Comparison of ENCODE assay signal across 8 mouse cellular contexts in the genomic region with DNA sequence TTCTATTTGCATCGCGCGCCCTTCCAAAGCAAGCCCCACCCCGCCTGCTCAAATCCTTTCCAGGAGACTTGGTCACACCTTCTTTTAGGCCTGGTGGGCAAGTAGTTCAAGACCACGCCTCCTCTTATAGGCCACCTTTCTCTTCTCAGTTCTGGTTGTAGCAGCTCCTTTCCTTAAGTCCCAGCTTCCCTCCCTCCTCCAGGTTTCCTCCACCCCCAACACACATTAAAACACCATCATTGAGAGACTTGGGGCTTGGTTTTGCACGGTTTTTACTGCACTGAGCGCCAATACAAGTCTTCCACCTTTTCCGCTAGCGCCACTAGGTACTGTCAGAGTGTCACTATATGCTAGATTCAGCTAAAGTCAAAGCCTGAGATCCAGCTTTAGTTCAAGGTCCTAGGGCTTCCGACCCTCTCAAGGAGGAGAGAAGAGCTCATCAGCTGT. TPM values are rescaled to one million over a fixed set of nuclear protein-coding genes. Genes with fewer than 3 reads are reported as not detected.
DNase-seq lines count a peak whose midpoint lies in the region; ATAC-seq and TF ChIP-seq lines count a peak whose summit lies in the region.

No protein-coding gene starts in this region.

- H3K9ac ChIP-seq in lung, embryonic 16.5 days (ENCODE audit: low read length): peak overlapping the region; percentile 43; the same call in 1 of the 2 replicates
- H3K9ac ChIP-seq in intestine, postnatal 0 days (ENCODE audit: low read depth, low read length): no peak overlapping the region
- no peak overlapping the region; the same call in 1 of the 2 replicates for H3K9ac ChIP-seq in neural tube, embryonic 15.5 days (replicated peaks)

- H3K9me3 ChIP-seq in lung, embryonic 16.5 days (ENCODE audit: control insufficient read depth, low read length): no peaks in the 10 kb centered on the region
- no peaks in the 10 kb centered on the region for H3K9me3 ChIP-seq in intestine, postnatal 0 days (ENCODE audit: control insufficient read depth)
- no peaks in the 10 kb centered on the region for H3K9me3 ChIP-seq in neural tube, embryonic 15.5 days (replicated peaks)

- no peak for ATAC-seq in lung, embryonic 16.5 days (ENCODE audit: low read depth)
- no peak for ATAC-seq in intestine, postnatal 0 days
- ATAC-seq in neural tube, embryonic 15.5 days (ENCODE audit: low FRiP score): no peak
- ATAC-seq in megakaryocyte progenitor cell, adult 5-6 weeks (replicated peaks; ENCODE audit: poor library complexity): no peak

- peak; percentile 12 for DNase-seq in adrenal gland, adult 8-10 months
- DNase-seq in adrenal gland, adult 18-20 months (ENCODE audit: low spot score in 2 of 2): no peak
- no peak for DNase-seq in lung, postnatal 36 days
- DNase-seq in urinary bladder, postnatal 25 days (ENCODE audit: low spot score): no peak

- 0 out of 2 replicates have a peak overlapping the region, but pooled peaks have one; percentile 17 for H3K27ac ChIP-seq in lung, embryonic 16.5 days (ENCODE audit: low read length)
- H3K27ac ChIP-seq in intestine, postnatal 0 days (ENCODE audit: low read depth, low read length): no peak overlapping the region
- no peak overlapping the region for H3K27ac ChIP-seq in neural tube, embryonic 15.5 days (replicated peaks)

- peak overlapping the region; percentile 56 for H3K4me3 ChIP-seq in lung, embryonic 16.5 days (ENCODE audit: low read length)
- H3K4me3 ChIP-seq in intestine, postnatal 0 days (ENCODE audit: low read depth, low read length): peak overlapping the region; percentile 47
- peak overlapping the region; percentile 65 for H3K4me3 ChIP-seq in neural tube, embryonic 15.5 days (replicated peaks)

- peaks cover 8% of the 10 kb centered on the region; the same call in 1 of the 2 replicates for H3K27me3 ChIP-seq in lung, embryonic 16.5 days (ENCODE audit: control insufficient read depth, insufficient read depth, low read depth, low read length)
- H3K27me3 ChIP-seq in intestine, postnatal 0 days (replicated peaks; ENCODE audit: control insufficient read depth, insufficient read depth, low read length): peaks cover 9% of the 10 kb centered on the region; the same call in 1 of the 2 replicates
- H3K27me3 ChIP-seq in neural tube, embryonic 15.5 days (replicated peaks): peaks cover 28% of the 10 kb centered on the region

- WGBS in lung, embryonic 16.5 days: 12% methylated on average over 10 of the region's 10 CpGs
- 23% methylated on average over 10 of the region's 10 CpGs for WGBS in intestine, postnatal 0 days
- 11% methylated on average over 10 of the region's 10 CpGs for WGBS in neural tube, embryonic 15.5 days

- no peak for TF ChIP-seq CTCF in intestine, postnatal 0 days (IDR thresholded peaks at IDR 0.05; ENCODE audit: low read depth)

- no peaks in the 10 kb centered on the region for H3K36me3 ChIP-seq in lung, embryonic 16.5 days (ENCODE audit: control insufficient read depth, insufficient read depth, low read length)
- H3K36me3 ChIP-seq in intestine, postnatal 0 days (ENCODE audit: control insufficient read depth, insufficient read depth): no peaks in the 10 kb centered on the region
- no peaks in the 10 kb centered on the region for H3K36me3 ChIP-seq in neural tube, embryonic 15.5 days

- H3K4me2 ChIP-seq in lung, embryonic 16.5 days (ENCODE audit: low read depth, low read length): peak overlapping the region; percentile 96
- peak overlapping the region; percentile 86 for H3K4me2 ChIP-seq in intestine, postnatal 0 days (replicated peaks; ENCODE audit: low read depth)
- H3K4me2 ChIP-seq in neural tube, embryonic 15.5 days: peak overlapping the region; percentile 96

- H3K4me1 ChIP-seq in lung, embryonic 16.5 days (replicated peaks; ENCODE audit: control insufficient read depth, insufficient read depth, low read length): peaks cover 31% of the 10 kb centered on the region
- H3K4me1 ChIP-seq in intestine, postnatal 0 days (replicated peaks; ENCODE audit: control insufficient read depth, insufficient read depth, low read length): peaks cover 5% of the 10 kb centered on the region; the same call in 1 of the 2 replicates
- peaks cover 45% of the 10 kb centered on the region for H3K4me1 ChIP-seq in neural tube, embryonic 15.5 days

RNA-seq across cellular contexts. Expression of gene Kdm6b, which starts 7.1 kb away (rescaled TPM):
- 10 to 100 TPM; 20.4 to 44.2 (median 35.1) TPM for total RNA-seq in adrenal gland, adult 8-10 months (2022)
- 10 to 100 TPM; 32.7 to 34.8 TPM for total RNA-seq in adrenal gland, adult 18-20 months (2021)
- 25.2 and 26.0 TPM in 2 replicates for polyA plus RNA-seq in lung, embryonic 16.5 days (2015; fragmentation: Nextera tagmentation; extraction: Ambion mirVana)
- polyA plus RNA-seq in intestine, postnatal 0 days (2015; fragmentation: Nextera tagmentation; extraction: Ambion mirVana): 18.2 and 23.6 TPM in 2 replicates
- 29.4 and 32.6 TPM in 2 replicates for polyA plus RNA-seq in neural tube, embryonic 15.5 days (2015; fragmentation: Nextera tagmentation; extraction: Ambion mirVana)
- 10.4 and 11.7 TPM in 2 replicates for total RNA-seq in megakaryocyte progenitor cell, adult 5-6 weeks (2015)
- 1.8 and 2.9 TPM in 2 replicates for total RNA-seq in megakaryocyte progenitor cell, adult 5-6 weeks (2017)

RNA-seq across cellular contexts. Expression of gene Tmem88, which starts 22.5 kb away (rescaled TPM):
- total RNA-seq in adrenal gland, adult 8-10 months (2022): 10 to 100 TPM in 2 of 4 experiments, 1 to 10 TPM in 2; 6.3 to 16.0 (median 10.4) TPM
- 1 to 10 TPM; 7.9 to 8.8 TPM for total RNA-seq in adrenal gland, adult 18-20 months (2021)
- 54.7 and 57.4 TPM in 2 replicates for polyA plus RNA-seq in lung, embryonic 16.5 days (2015; fragmentation: Nextera tagmentation; extraction: Ambion mirVana)
- polyA plus RNA-seq in intestine, postnatal 0 days (2015; fragmentation: Nextera tagmentation; extraction: Ambion mirVana): 24.1 and 24.9 TPM in 2 replicates
- polyA plus RNA-seq in neural tube, embryonic 15.5 days (2015; fragmentation: Nextera tagmentation; extraction: Ambion mirVana): 6.2 and 9.1 TPM in 2 replicates
- total RNA-seq in megakaryocyte progenitor cell, adult 5-6 weeks (2015): 0.07 and 0.42 TPM in 2 replicates
- 0.12 TPM in 1 of 2 replicates, not detected in the other for total RNA-seq in megakaryocyte progenitor cell, adult 5-6 weeks (2017)

RNA-seq across cellular contexts. Expression of gene Cyb5d1, which starts 25.1 kb away (rescaled TPM):
- total RNA-seq in adrenal gland, adult 8-10 months (2022): 10 to 100 TPM; 53.9 to 65.7 (median 60.5) TPM
- total RNA-seq in adrenal gland, adult 18-20 months (2021): 10 to 100 TPM; 41.3 to 50.2 TPM
- 32.3 and 32.6 TPM in 2 replicates for polyA plus RNA-seq in lung, embryonic 16.5 days (2015; fragmentation: Nextera tagmentation; extraction: Ambion mirVana)
- polyA plus RNA-seq in intestine, postnatal 0 days (2015; fragmentation: Nextera tagmentation; extraction: Ambion mirVana): 8.6 and 8.9 TPM in 2 replicates
- 29.7 and 31.5 TPM in 2 replicates for polyA plus RNA-seq in neural tube, embryonic 15.5 days (2015; fragmentation: Nextera tagmentation; extraction: Ambion mirVana)
- 15.4 and 16.6 TPM in 2 replicates for total RNA-seq in megakaryocyte progenitor cell, adult 5-6 weeks (2015)
- 34.2 and 50.3 TPM in 2 replicates for total RNA-seq in megakaryocyte progenitor cell, adult 5-6 weeks (2017)

RNA-seq across cellular contexts. Expression of gene Naa38, which starts 25.3 kb away (rescaled TPM):
- total RNA-seq in adrenal gland, adult 8-10 months (2022): 100 to 1,000 TPM; 138 to 160 (median 154) TPM
- 100 to 1,000 TPM; 139 to 162 TPM for total RNA-seq in adrenal gland, adult 18-20 months (2021)
- polyA plus RNA-seq in lung, embryonic 16.5 days (2015; fragmentation: Nextera tagmentation; extraction: Ambion mirVana): 158 and 165 TPM in 2 replicates
- polyA plus RNA-seq in intestine, postnatal 0 days (2015; fragmentation: Nextera tagmentation; extraction: Ambion mirVana): 159 and 164 TPM in 2 replicates
- 130 and 132 TPM in 2 replicates for polyA plus RNA-seq in neural tube, embryonic 15.5 days (2015; fragmentation: Nextera tagmentation; extraction: Ambion mirVana)
- 114 and 125 TPM in 2 replicates for total RNA-seq in megakaryocyte progenitor cell, adult 5-6 weeks (2015)
- 146 and 205 TPM in 2 replicates for total RNA-seq in megakaryocyte progenitor cell, adult 5-6 weeks (2017)

RNA-seq across cellular contexts. Expression of gene Chd3, which starts 51.4 kb away (rescaled TPM):
- total RNA-seq in adrenal gland, adult 8-10 months (2022): 100 to 1,000 TPM in 2 of 4 experiments, 10 to 100 TPM in 2; 89.8 to 169 (median 115) TPM
- total RNA-seq in adrenal gland, adult 18-20 months (2021): 100 to 1,000 TPM in 1 of 2 experiments, 10 to 100 TPM in 1; 87.6 to 109 TPM
- polyA plus RNA-seq in lung, embryonic 16.5 days (2015; fragmentation: Nextera tagmentation; extraction: Ambion mirVana): 56.9 and 60.3 TPM in 2 replicates
- 19.4 and 24.8 TPM in 2 replicates for polyA plus RNA-seq in intestine, postnatal 0 days (2015; fragmentation: Nextera tagmentation; extraction: Ambion mirVana)
- polyA plus RNA-seq in neural tube, embryonic 15.5 days (2015; fragmentation: Nextera tagmentation; extraction: Ambion mirVana): 70.6 and 76.1 TPM in 2 replicates
- 17.0 and 22.4 TPM in 2 replicates for total RNA-seq in megakaryocyte progenitor cell, adult 5-6 weeks (2015)
- 19.9 and 38.2 TPM in 2 replicates for total RNA-seq in megakaryocyte progenitor cell, adult 5-6 weeks (2017)

Comparison
In these comparisons a context has a peak if more than half of its experiments do, and no peak if none do; other contexts are left out.
1. RNA of gene Tmem88, which starts 22.5 kb away (total RNA-seq): 6.3 to 16.0 TPM in adrenal gland, adult 8-10 months and 7.9 to 8.8 TPM in adrenal gland, adult 18-20 months; 0.07 to 0.42 TPM in megakaryocyte progenitor cell, adult 5-6 weeks; every median in the first group is over 4 times any median in the second.
2. Peak in every context shown above with its lines, with median percentiles within 50 percentile points of each other: H3K4me2 ChIP-seq and H3K4me3 ChIP-seq.